Mouse (Mus musculus) forebrain, embryonic 15.5 days (tissue): Measurements from ENCODE around the gene Cpa4. TPM values are rescaled to one million over a fixed set of nuclear protein-coding genes. Genes with fewer than 3 reads are reported as not detected.
A peak's percentile ranks its signal among the peaks of the same experiment; 100 is the strongest.

Experiments used
- ATAC-seq: fragments of 200-750 bp; cut with Nextera tagmentation; replicated peaks from 2 replicates; pipeline ENCODE4 v1.8.0; 2017; ENCODE audit warnings: mild to moderate bottlenecking, moderate TSS enrichment, moderate library complexity
- H3K27ac ChIP-seq: fragments of 300-500 bp; sonication (generic); replicated peaks from 2 replicates; pipeline ENCODE4 v1.5.1; 2015; ENCODE audit warnings: mild to moderate bottlenecking, inconsistent platforms
- H3K27me3 ChIP-seq: fragments of 300-500 bp; sonication (generic); 2 replicates; pipeline ENCODE4 v1.6.1; 2015; ENCODE audit warnings: inconsistent platforms
- H3K36me3 ChIP-seq: fragments of 300-500 bp; sonication (generic); 2 replicates; pipeline ENCODE4 v1.6.1; 2015; ENCODE audit warnings: mild to moderate bottlenecking, inconsistent platforms
- H3K4me1 ChIP-seq: fragments of 300-500 bp; sonication (generic); 2 replicates; pipeline ENCODE4 v1.6.1; 2015; ENCODE audit warnings: inconsistent platforms
- H3K4me2 ChIP-seq: fragments of 300-500 bp; sonication (generic); replicated peaks from 2 replicates; pipeline ENCODE4 v1.6.1; 2015; ENCODE audit warnings: mild to moderate bottlenecking, inconsistent platforms
- H3K4me3 ChIP-seq: fragments of 300-500 bp; sonication (generic); 2 replicates; pipeline ENCODE4 v1.5.1; 2015; ENCODE audit warnings: mild to moderate bottlenecking, inconsistent platforms
- H3K9ac ChIP-seq: fragments of 300-500 bp; sonication (generic); replicated peaks from 2 replicates; pipeline ENCODE4 v1.6.1; 2015; ENCODE audit warnings: mild to moderate bottlenecking, inconsistent platforms
- H3K9me3 ChIP-seq: fragments of 300-500 bp; sonication (generic); 2 replicates; pipeline ENCODE4 v1.6.1; 2016; ENCODE audit warnings: inconsistent platforms
- WGBS: fragments of 180-500 bp; shearing (Covaris S2); methylation state at CpG from one replicate; pipeline ENCODE4 v1.1.7; 2015; ENCODE audit warnings: mixed read lengths; 5-methylcytosine and 5-hydroxymethylcytosine counted together
- polyA plus RNA-seq: library from polyadenylated mRNA; unstranded; fragments of >200 nt; fragmentation: Nextera tagmentation; extraction: Ambion mirVana; gene quantifications from 2 replicates; pipeline ENCODE4 v1.2.1, GENCODE M21; 2015

The Cpa4 gene
- polyA plus RNA-seq, 1 experiment from 2014 or later: 1.9 TPM

DNA sequence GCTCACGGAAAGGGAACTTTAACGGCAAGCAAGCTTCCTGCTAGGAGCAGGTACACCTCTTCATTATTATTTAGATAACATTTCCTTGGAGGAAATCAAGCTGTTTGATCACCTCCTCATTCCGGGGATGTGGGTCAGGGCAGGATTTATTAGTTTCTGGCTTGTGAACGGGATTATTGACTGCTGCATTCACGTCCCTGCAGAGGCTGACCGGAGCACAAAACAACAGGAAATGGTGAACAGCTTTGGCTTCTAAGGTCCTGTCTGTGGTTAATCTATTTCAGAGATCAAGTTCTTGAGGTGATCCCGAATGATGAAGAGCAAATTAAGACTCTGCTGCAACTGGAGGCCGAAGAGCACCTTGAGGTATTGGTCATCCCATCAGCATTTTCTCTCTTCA lies 24.3 kb upstream of the Cpa4 start:
- Histone ChIP-seq H3K27me3 (no peaks in the 10 kb centered on the region), H3K4me3 (no peak overlapping the region), H3K4me2 (no peak overlapping the region), H3K36me3 (no peaks in the 10 kb centered on the region), H3K9me3 (no peaks in the 10 kb centered on the region), H3K9ac (no peak overlapping the region), H3K27ac (no peak overlapping the region), H3K4me1 (peaks cover 32% of the 10 kb centered on the region)
- no peak for ATAC-seq
- 32% methylated on average over 8 of the region's 8 CpGs for WGBS

DNA sequence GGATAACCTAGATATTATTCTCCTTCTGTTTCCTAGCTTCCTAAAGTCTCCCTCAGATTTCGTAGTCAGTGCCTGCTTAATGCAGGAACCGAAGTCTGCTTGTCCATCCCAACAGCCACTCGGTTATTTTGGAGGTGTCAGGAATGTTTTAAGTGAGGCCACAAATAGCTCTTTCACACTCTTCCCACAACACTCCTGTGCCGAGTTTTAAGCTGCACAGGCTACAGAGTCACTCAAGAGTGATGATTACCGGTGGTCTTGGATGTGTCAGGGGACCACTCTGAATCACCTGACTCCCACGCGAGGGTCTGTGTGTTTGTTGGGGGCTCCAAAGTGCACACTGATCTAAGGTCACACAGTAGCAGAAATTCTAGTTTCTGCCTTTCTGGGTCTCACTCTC lies 22.5 kb upstream of the Cpa4 start:
- H3K27ac ChIP-seq: 0 out of 2 replicates have a peak overlapping the region, but pooled peaks have one; percentile 7
- H3K4me1 ChIP-seq: peaks cover 45% of the 10 kb centered on the region
- WGBS: 83% methylated on average over 7 of the region's 7 CpGs

DNA sequence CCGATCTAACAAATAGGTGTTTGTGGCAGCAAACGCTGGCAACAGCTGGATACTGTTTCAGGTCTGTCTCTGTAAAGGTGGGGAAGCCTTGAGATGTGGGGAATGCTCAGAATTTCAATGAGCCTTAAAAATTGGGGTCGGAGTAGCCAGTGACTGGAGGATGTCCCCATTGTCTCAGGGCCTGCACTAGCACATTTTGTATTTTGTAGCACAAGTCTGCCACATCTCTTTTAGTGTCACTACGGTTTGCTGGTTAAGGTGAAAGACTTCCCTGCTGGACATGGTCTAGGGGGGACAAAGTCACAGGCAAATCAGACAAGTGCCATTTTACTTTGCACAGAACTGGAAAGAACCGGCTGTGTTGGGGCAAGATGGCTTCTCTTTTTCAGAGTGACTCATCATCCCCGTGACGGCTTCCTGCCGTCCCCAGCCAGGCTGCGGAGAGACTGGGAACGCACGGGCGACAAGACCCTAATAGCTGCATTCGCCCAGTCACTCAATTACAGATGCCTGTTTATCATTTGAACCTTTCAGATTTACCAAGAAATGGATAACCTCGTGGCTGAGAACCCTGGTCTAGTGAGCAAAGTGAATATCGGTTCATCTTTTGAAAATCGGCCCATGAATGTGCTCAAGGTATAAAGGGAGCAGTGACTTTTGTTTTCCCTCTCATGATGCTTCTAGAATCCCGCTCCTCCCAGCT lies 21.4 kb upstream of the Cpa4 start:
- H3K27ac ChIP-seq: peak overlapping the region; percentile 88
- H3K36me3 ChIP-seq: no peaks in the 10 kb centered on the region
- 7% methylated on average over 17 of the region's 17 CpGs for WGBS
- H3K4me1 ChIP-seq: peaks cover 49% of the 10 kb centered on the region
- peak overlapping the region; percentile 29 for H3K4me3 ChIP-seq
- no peaks in the 10 kb centered on the region for H3K9me3 ChIP-seq
- peak overlapping the region; percentile 37 for H3K9ac ChIP-seq
- no peaks in the 10 kb centered on the region for H3K27me3 ChIP-seq
- ATAC-seq: peak; percentile 68
- H3K4me2 ChIP-seq: peak overlapping the region; percentile 49

More for the DNA sequence above, 22.5 kb upstream of the Cpa4 start:
- H3K9me3 ChIP-seq: no peaks in the 10 kb centered on the region
- H3K4me3 ChIP-seq: no peak overlapping the region
- H3K36me3 ChIP-seq: no peaks in the 10 kb centered on the region
- no peak overlapping the region for H3K9ac ChIP-seq
- ATAC-seq: no peak
- H3K4me2 ChIP-seq: no peak overlapping the region
- no peaks in the 10 kb centered on the region for H3K27me3 ChIP-seq

DNA sequence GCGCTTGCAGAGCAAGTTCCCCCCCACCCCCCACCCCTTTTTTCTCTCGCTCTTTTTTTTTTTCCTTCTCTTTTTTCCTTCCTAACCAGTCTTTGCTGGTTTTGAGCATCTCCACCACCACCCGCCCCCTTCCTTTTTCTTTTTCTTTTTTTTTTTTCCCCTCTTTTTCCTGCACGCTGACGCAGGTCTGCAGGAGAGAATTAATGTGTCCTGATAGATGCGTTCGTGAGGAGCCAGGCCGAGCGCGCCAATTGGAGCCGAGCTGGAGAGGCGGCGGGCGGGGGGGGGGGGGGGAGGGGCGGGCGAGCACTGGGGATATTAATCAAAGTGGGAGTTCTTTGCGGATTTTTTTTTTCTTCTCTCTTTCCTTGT lies 20.9 kb upstream of the Cpa4 start:
- 0% methylated on average over 16 of the region's 17 CpGs for WGBS
- Histone ChIP-seq H3K4me2 (peak overlapping the region; percentile 49), H3K9ac (peak overlapping the region; percentile 37), H3K4me1 (peaks cover 53% of the 10 kb centered on the region), H3K27ac (peak overlapping the region; percentile 88), H3K27me3 (no peaks in the 10 kb centered on the region), H3K4me3 (peak overlapping the region; percentile 29), H3K9me3 (no peaks in the 10 kb centered on the region), H3K36me3 (no peaks in the 10 kb centered on the region)
- ATAC-seq: peak; percentile 49

DNA sequence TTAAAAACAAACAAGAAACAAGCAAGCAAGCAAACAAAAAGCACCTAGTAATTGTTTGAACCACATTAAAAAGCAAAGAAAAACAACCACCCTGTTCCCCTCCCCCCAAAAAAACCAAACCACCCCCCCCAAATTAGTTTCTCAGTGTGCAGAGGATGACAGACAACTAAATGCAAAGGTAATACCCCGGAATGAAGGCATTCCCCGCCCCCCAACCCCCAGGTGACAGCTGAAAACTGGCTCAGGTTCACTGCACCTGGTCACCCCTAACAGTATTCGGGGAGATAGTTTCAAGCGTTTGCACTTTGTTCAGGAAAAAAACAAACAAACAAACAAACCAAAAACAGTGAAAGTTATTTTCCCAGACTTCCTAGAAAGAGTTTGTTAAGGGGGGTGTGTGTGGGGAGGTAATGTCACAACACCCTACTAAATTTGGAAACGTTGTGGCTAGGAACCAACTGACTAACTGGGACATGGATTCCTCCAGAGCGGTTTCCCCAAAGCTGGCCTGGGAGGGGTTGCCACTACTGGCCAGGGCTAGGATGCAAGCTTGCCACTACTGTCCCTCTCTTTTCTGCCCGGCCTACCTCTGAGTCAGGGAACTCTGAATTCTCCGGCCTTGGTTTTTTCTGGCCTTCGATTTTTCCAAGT lies 20.4 kb upstream of the Cpa4 start:
- Histone ChIP-seq H3K4me2 (peak overlapping the region; percentile 49), H3K27ac (peak overlapping the region; percentile 88), H3K9me3 (no peaks in the 10 kb centered on the region), H3K27me3 (no peaks in the 10 kb centered on the region), H3K4me1 (peaks cover 58% of the 10 kb centered on the region), H3K9ac (no peak overlapping the region), H3K36me3 (no peaks in the 10 kb centered on the region), H3K4me3 (no peak overlapping the region)
- WGBS: 14% methylated on average over 9 of the region's 9 CpGs
- no peak for ATAC-seq

DNA sequence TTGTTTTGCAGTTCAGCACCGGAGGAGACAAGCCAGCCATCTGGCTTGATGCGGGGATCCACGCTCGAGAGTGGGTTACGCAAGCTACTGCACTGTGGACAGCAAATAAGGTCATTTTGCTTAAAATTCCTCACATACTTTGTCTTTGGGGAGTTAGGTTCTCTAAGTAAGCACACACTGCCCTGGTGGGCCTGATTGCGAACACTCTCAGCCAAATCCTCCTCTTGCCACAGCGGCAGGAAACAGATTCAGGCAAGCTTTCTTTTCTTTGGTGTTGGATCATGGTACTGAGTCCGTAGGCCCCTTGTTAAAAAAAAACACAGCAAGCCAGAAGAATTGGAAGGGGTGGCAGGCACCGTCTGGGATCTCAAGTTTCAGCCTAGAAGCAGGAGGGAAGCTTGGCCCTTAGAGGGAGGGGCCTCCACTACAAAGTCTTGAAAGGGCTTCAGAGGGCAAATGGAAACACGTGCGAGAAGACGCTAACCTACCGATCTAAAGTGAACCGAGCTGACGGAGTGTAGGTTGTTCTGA lies 18.9 kb upstream of the Cpa4 start:
- 13% methylated on average over 15 of the region's 15 CpGs for WGBS
- no peak overlapping the region for H3K4me3 ChIP-seq
- H3K9ac ChIP-seq: peak overlapping the region; percentile 31
- H3K27ac ChIP-seq: peak overlapping the region; percentile 75
- no peak for ATAC-seq
- peak overlapping the region; percentile 22; the same call in 1 of the 2 replicates for H3K4me2 ChIP-seq
- H3K27me3 ChIP-seq: no peaks in the 10 kb centered on the region
- no peaks in the 10 kb centered on the region for H3K36me3 ChIP-seq
- peaks cover 60% of the 10 kb centered on the region for H3K4me1 ChIP-seq
- H3K9me3 ChIP-seq: no peaks in the 10 kb centered on the region

DNA sequence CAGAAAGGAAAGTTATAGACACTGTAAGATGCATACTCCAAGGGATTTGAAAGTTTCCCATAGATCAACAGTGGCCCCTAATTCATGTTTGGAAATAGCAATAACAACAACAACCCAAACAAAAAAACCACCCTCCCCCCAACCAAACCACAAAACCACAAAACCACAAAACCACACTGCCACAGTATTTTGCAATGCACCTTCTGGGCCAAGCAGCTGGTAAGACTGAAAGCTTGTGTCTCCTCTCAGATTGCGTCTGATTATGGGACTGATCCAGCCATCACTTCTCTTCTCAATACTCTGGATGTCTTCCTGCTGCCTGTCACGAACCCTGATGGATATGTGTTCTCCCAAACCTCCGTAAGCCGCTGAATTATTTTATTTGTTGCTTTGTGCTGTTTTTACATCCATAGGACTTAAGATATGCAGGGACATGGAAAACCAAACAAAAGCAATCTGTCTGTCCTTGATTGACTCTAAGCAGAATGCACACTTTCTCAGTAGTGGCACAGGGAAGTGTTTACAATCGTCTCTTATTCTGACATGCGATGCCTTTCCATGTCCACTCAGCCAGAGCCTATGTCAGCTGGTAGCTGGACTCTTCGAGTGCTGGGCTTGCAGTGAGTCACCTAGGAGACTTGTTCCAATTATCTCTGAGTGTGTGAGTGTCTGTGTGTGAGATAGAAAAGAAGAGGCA lies 17.5 kb upstream of the Cpa4 start:
- peak overlapping the region; percentile 91 for H3K27ac ChIP-seq
- no peak for ATAC-seq
- no peak overlapping the region for H3K4me3 ChIP-seq
- H3K4me1 ChIP-seq: peaks cover 60% of the 10 kb centered on the region
- no peaks in the 10 kb centered on the region for H3K36me3 ChIP-seq
- H3K27me3 ChIP-seq: no peaks in the 10 kb centered on the region
- no peaks in the 10 kb centered on the region for H3K9me3 ChIP-seq
- H3K9ac ChIP-seq: no peak overlapping the region
- WGBS: 58% methylated on average over 7 of the region's 7 CpGs
- H3K4me2 ChIP-seq: no peak overlapping the region

DNA sequence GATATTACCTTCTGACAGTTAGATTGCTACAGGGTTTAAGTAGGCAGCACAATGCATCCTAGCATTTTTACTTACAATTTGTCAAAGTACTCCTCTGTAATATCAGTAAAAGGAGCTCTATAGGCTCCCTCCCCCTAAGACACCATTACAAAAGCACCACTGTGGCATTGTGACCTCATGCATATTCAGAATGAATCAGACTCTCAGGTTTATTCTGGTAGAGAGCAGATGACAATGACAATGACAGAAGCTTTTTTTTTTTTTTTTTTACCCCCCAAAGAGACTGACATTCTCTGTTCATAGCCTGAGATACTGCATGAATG lies 17.0 kb upstream of the Cpa4 start:
- no peaks in the 10 kb centered on the region for H3K9me3 ChIP-seq
- no peaks in the 10 kb centered on the region for H3K36me3 ChIP-seq
- peak overlapping the region; percentile 91 for H3K27ac ChIP-seq
- peak; percentile 17; the same call in 1 of the 2 replicates for ATAC-seq
- no peak overlapping the region for H3K4me3 ChIP-seq
- H3K4me2 ChIP-seq: no peak overlapping the region
- H3K27me3 ChIP-seq: no peaks in the 10 kb centered on the region
- H3K4me1 ChIP-seq: peaks cover 57% of the 10 kb centered on the region
- 0 out of 2 replicates have a peak overlapping the region, but pooled peaks have one; percentile 45 for H3K9ac ChIP-seq

DNA sequence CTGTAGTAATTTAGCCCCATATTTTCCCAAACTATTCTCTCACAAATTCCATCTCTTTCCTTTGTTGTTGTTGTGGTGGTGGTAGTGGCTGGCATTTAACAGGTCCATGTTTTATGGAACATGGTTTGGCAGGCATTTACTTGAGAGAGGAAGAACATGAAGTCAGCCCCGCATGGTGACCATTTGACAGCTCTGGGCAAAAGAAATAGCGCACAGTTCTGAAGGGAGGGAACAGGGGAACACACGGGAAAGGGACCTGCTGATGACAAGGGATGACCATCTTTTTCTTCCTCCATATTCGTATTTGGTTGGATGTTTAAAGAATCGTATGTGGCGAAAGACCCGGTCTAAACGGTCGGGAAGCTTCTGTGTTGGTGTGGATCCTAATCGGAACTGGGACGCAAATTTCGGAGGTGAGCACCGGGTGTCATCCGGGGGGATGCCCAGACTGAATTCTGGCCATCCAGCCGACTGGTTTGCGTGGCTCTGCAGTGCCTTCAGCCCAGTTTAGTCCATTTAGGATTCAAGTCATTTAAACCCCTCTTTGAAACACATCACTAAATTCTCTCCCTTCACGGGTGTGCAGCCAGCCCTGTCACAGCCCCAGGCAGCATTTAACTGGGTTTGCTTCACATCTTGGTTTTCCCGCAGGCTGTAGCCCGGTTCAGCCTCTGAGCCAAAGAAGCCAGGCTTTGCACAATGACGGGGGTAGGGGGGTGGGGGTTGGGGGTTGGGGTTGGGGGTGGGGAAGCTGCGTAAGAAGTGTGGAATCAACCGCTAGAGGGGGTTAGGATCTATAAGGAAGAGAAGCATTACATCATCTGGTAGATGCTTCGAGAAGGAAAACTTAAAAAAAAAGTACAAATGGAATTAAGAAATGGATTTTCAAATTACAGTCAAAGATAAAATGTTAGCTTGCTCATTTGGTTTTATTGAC lies 16.3 kb upstream of the Cpa4 start:
- Histone ChIP-seq H3K27ac (peak overlapping the region; percentile 91), H3K27me3 (no peaks in the 10 kb centered on the region), H3K9ac (peak overlapping the region; percentile 45), H3K4me1 (peaks cover 50% of the 10 kb centered on the region), H3K4me2 (peak overlapping the region; percentile 53), H3K36me3 (no peaks in the 10 kb centered on the region), H3K9me3 (no peaks in the 10 kb centered on the region), H3K4me3 (peak overlapping the region; percentile 31)
- ATAC-seq: peak; percentile 76
- 11% methylated on average over 23 of the region's 23 CpGs for WGBS

DNA sequence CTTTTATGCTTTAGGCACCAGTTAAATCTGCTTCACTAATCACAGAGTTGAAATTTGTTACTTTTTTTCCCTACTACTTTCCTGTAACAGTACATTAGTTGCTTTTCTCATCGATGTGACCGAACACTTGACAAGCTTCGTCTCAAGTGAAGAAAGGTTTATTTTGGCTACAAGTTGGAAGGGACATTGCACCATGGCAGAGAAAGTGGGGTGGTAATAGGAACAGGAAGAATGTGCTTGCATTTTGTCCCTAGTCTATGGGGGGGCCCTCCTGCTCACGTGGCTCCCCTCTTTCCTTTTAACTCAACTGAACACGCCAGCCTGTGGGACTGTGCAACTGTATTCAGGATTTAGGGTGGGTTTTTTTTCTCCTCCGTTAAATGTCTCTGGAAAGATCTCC lies 15.5 kb upstream of the Cpa4 start:
- Histone ChIP-seq H3K4me1 (peaks cover 44% of the 10 kb centered on the region), H3K27me3 (no peaks in the 10 kb centered on the region), H3K9me3 (no peaks in the 10 kb centered on the region), H3K9ac (no peak overlapping the region), H3K36me3 (no peaks in the 10 kb centered on the region), H3K27ac (peak overlapping the region; percentile 91), H3K4me3 (no peak overlapping the region), H3K4me2 (no peak overlapping the region)
- 35% methylated on average over 6 of the region's 6 CpGs for WGBS
- no peak for ATAC-seq

DNA sequence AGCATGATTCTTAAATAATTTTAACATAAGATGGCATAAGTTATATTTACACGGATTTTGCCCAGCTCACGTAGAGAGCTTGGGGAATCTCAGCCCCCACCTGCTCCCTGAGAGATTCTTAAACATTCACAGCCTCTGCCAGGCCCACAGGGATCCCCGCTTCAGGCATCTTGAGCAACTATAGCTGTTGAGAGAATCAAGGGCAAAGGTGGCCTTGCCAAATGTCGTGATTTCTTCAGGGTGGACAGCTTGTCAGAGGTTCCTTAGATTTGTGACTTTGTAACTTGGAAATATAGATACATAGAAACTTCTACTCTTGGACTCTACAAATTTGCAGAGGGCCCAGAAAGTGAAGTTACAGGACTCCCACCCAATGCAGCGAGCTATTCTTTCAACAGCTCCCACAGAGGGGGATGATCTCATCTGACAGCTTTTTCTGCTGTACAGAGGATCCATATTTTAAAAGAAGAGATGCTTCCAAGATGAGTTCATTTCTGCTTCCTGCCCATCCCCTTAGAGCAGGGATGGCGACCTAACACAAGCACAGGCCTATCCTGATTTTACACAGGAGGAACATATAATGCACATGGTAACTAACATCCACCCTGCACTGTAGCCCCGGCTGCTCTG lies 14.7 kb upstream of the Cpa4 start:
- peaks cover 36% of the 10 kb centered on the region for H3K4me1 ChIP-seq
- H3K36me3 ChIP-seq: no peaks in the 10 kb centered on the region
- H3K27ac ChIP-seq: no peak overlapping the region
- 79% methylated on average over 7 of the region's 7 CpGs for WGBS
- no peak overlapping the region for H3K4me3 ChIP-seq
- ATAC-seq: no peak
- no peaks in the 10 kb centered on the region for H3K9me3 ChIP-seq
- H3K27me3 ChIP-seq: no peaks in the 10 kb centered on the region
- H3K4me2 ChIP-seq: no peak overlapping the region
- 0 out of 2 replicates have a peak overlapping the region, but pooled peaks have one; percentile 21 for H3K9ac ChIP-seq
